Mouse (Mus musculus) macrophage (primary cell): ENCODE measurements around the gene Cep41. TPM values are rescaled to one million over a fixed set of nuclear protein-coding genes. Genes with fewer than 3 reads are reported as not detected.

ENCODE experiments used
- H3K27ac ChIP-seq: fragments of 350-480 bp; formaldehyde crosslinking; 2 replicates; pipeline ENCODE4 v1.9.0; 2021
- H3K36me3 ChIP-seq: fragments of 350-480 bp; formaldehyde crosslinking; 2 replicates; pipeline ENCODE4 v1.9.0; 2021; ENCODE audit errors: inconsistent target
- H3K4me3 ChIP-seq: fragments of 350-480 bp; formaldehyde crosslinking; 2 replicates; pipeline ENCODE4 v1.9.0; 2021; ENCODE audit errors: inconsistent target
- H3K79me2 ChIP-seq: fragments of 350-480 bp; formaldehyde crosslinking; 2 replicates; pipeline ENCODE4 v1.9.0; 2021; ENCODE audit errors: inconsistent target
- WGBS: methylation state at CpG from one replicate; pipeline ENCODE4 v1.1.7; 2026; ENCODE audit warnings: inconsistent platforms; ENCODE audit not compliant: missing documents; 5-methylcytosine and 5-hydroxymethylcytosine counted together
- polyA plus RNA-seq: library from polyadenylated mRNA; stranded (reverse); fragments of 250-400 nt; gene quantifications from 3 replicates; pipeline ENCODE4 v1.2.4, GENCODE M21; 2018; ENCODE audit warnings: inconsistent platforms

The Cep41 gene
- polyA plus RNA-seq, 1 experiment from 2014 or later = 5.8 TPM

- no peaks in the 10 kb centered on the region for H3K79me2 ChIP-seq
- H3K27ac ChIP-seq = no peak overlapping the region
- no peak overlapping the region for H3K4me3 ChIP-seq
- H3K36me3 ChIP-seq = no peaks in the 10 kb centered on the region
- 96% methylated on average over 4 of the region's 4 CpGs for WGBS
These were observed 29.0 kb upstream of the Cep41 start for GRCm38 (mm10) chr6:30722385-30723164.

- Histone ChIP-seq H3K36me3 (no peaks in the 10 kb centered on the region), H3K79me2 (no peaks in the 10 kb centered on the region), H3K4me3 (no peak overlapping the region), H3K27ac (no peak overlapping the region)
- 94% methylated on average over 7 of the region's 7 CpGs for WGBS
These were observed 23.2 kb upstream of the Cep41 start for GRCm38 (mm10) chr6:30716796-30717195.

- no peak overlapping the region for H3K27ac ChIP-seq
- H3K4me3 ChIP-seq = no peak overlapping the region
- no peaks in the 10 kb centered on the region for H3K79me2 ChIP-seq
- WGBS = 98% methylated on average over 5 of the region's 5 CpGs
- no peaks in the 10 kb centered on the region for H3K36me3 ChIP-seq
These were observed 21.4 kb upstream of the Cep41 start for GRCm38 (mm10) chr6:30714891-30715471.

GRCm38 (mm10) chr6:30713896-30714295, 20.3 kb upstream of the Cep41 start:
- WGBS = 75% methylated on average over 11 of the region's 11 CpGs

GRCm38 (mm10) chr6:30713455-30713854, 19.9 kb upstream of the Cep41 start:
- WGBS = 71% methylated on average over 6 of the region's 6 CpGs
- Histone ChIP-seq H3K27ac (no peak overlapping the region), H3K36me3 (no peaks in the 10 kb centered on the region), H3K79me2 (no peaks in the 10 kb centered on the region), H3K4me3 (no peak overlapping the region)

More at GRCm38 (mm10) chr6:30713896-30714295, 20.3 kb upstream of the Cep41 start:
- no peak overlapping the region for H3K4me3 ChIP-seq
- H3K36me3 ChIP-seq = no peaks in the 10 kb centered on the region
- no peaks in the 10 kb centered on the region for H3K79me2 ChIP-seq
- H3K27ac ChIP-seq = no peak overlapping the region

GRCm38 (mm10) chr6:30712484-30712883, 18.9 kb upstream of the Cep41 start:
- Histone ChIP-seq H3K79me2 (no peaks in the 10 kb centered on the region), H3K27ac (no peak overlapping the region), H3K4me3 (no peak overlapping the region), H3K36me3 (no peaks in the 10 kb centered on the region)
- 63% methylated on average over 7 of the region's 7 CpGs for WGBS

- Histone ChIP-seq H3K27ac (no peak overlapping the region), H3K36me3 (no peaks in the 10 kb centered on the region), H3K79me2 (no peaks in the 10 kb centered on the region), H3K4me3 (no peak overlapping the region)
- WGBS = 94% methylated on average over 10 of the region's 10 CpGs
These were observed 17.8 kb upstream of the Cep41 start for GRCm38 (mm10) chr6:30711365-30711763.

GRCm38 (mm10) chr6:30710371-30711364, 17.1 kb upstream of the Cep41 start:
- H3K4me3 ChIP-seq = no peak overlapping the region
- H3K27ac ChIP-seq = no peak overlapping the region
- no peaks in the 10 kb centered on the region for H3K36me3 ChIP-seq
- no peaks in the 10 kb centered on the region for H3K79me2 ChIP-seq
- WGBS = 88% methylated on average over 25 of the region's 25 CpGs

GRCm38 (mm10) chr6:30709115-30709514, 15.6 kb upstream of the Cep41 start:
- WGBS = 91% methylated on average over 6 of the region's 6 CpGs
- Histone ChIP-seq H3K79me2 (no peaks in the 10 kb centered on the region), H3K36me3 (no peaks in the 10 kb centered on the region), H3K4me3 (no peak overlapping the region), H3K27ac (no peak overlapping the region)

GRCm38 (mm10) chr6:30703977-30704602, 10.5 kb upstream of the Cep41 start:
- no peak overlapping the region for H3K4me3 ChIP-seq
- WGBS = 95% methylated on average over 9 of the region's 9 CpGs
- no peaks in the 10 kb centered on the region for H3K36me3 ChIP-seq
- H3K27ac ChIP-seq = no peak overlapping the region
- no peaks in the 10 kb centered on the region for H3K79me2 ChIP-seq

- Histone ChIP-seq H3K27ac (no peak overlapping the region), H3K4me3 (no peak overlapping the region)
- WGBS = 88% methylated on average over 6 of the region's 6 CpGs
These were observed 9.9 kb upstream of the Cep41 start for GRCm38 (mm10) chr6:30703476-30703875.

GRCm38 (mm10) chr6:30702881-30703280, 9.3 kb upstream of the Cep41 start:
- WGBS = 89% methylated on average over 6 of the region's 6 CpGs
- Histone ChIP-seq H3K36me3 (no peaks in the 10 kb centered on the region), H3K27ac (no peak overlapping the region), H3K4me3 (no peak overlapping the region), H3K79me2 (no peaks in the 10 kb centered on the region)

More at GRCm38 (mm10) chr6:30703476-30703875, 9.9 kb upstream of the Cep41 start:
- Histone ChIP-seq H3K36me3 (no peaks in the 10 kb centered on the region), H3K79me2 (no peaks in the 10 kb centered on the region)

GRCm38 (mm10) chr6:30700182-30700581, 6.6 kb upstream of the Cep41 start:
- Histone ChIP-seq H3K36me3 (no peaks in the 10 kb centered on the region), H3K27ac (no peak overlapping the region), H3K79me2 (no peaks in the 10 kb centered on the region), H3K4me3 (no peak overlapping the region)
- 21% methylated on average over 6 of the region's 6 CpGs for WGBS

GRCm38 (mm10) chr6:30698036-30698435, 4.5 kb upstream of the Cep41 start:
- no peak overlapping the region for H3K27ac ChIP-seq
- no peak overlapping the region for H3K4me3 ChIP-seq
- no peaks in the 10 kb centered on the region for H3K79me2 ChIP-seq
- no peaks in the 10 kb centered on the region for H3K36me3 ChIP-seq
- WGBS = 92% methylated on average over 4 of the region's 4 CpGs
